Mouse (Mus musculus) forebrain, embryonic 14.5 days (tissue): Measurements from ENCODE around the gene Adra1b. TPM values are rescaled to one million over a fixed set of nuclear protein-coding genes. Genes with fewer than 3 reads are reported as not detected.

Experiments
- ATAC-seq: fragments of 200-750 bp; cut with Nextera tagmentation; 2 replicates; pipeline ENCODE4 v1.8.0; 2017; ENCODE audit warnings: mild to moderate bottlenecking, moderate library complexity
- DNase-seq: peaks from one replicate; pipeline ENCODE4 v3.0.0-alpha.2; 2015; ENCODE audit warnings: low spot score
- H3K27ac ChIP-seq: fragments of 300-500 bp; sonication (generic); 2 replicates; pipeline ENCODE4 v1.5.1; 2014; ENCODE audit warnings: low read depth, mild to moderate bottlenecking, control low read depth, low read length, moderate library complexity
- H3K27me3 ChIP-seq: fragments of 300-500 bp; sonication (generic); replicated peaks from 2 replicates; pipeline ENCODE4 v1.6.1; 2014; ENCODE audit warnings: low read length, control low read depth, mixed read lengths; ENCODE audit not compliant: control insufficient read depth, insufficient read depth
- H3K36me3 ChIP-seq: fragments of 300-500 bp; sonication (generic); 2 replicates; pipeline ENCODE4 v1.6.1; 2014; ENCODE audit warnings: low read length, control low read depth; ENCODE audit not compliant: control insufficient read depth, insufficient read depth
- H3K4me1 ChIP-seq: fragments of 300-500 bp; sonication (generic); 2 replicates; pipeline ENCODE4 v1.6.1; 2014; ENCODE audit warnings: antibody characterized with exemption, low read length, control low read depth; ENCODE audit not compliant: control insufficient read depth, insufficient read depth
- H3K4me2 ChIP-seq: fragments of 300-500 bp; sonication (generic); 2 replicates; pipeline ENCODE4 v1.6.1; 2014; ENCODE audit warnings: mild to moderate bottlenecking, control low read depth, low read length
- H3K4me3 ChIP-seq: fragments of 300-500 bp; sonication (generic); 2 replicates; pipeline ENCODE4 v1.5.1; 2014; ENCODE audit warnings: low read depth, low read length, control low read depth
- H3K9ac ChIP-seq: fragments of 300-500 bp; sonication (generic); 2 replicates; pipeline ENCODE4 v1.6.1; 2014; ENCODE audit warnings: mild to moderate bottlenecking, low read length, control low read depth, moderate library complexity
- H3K9me3 ChIP-seq: fragments of 300-500 bp; sonication (generic); replicated peaks from 2 replicates; pipeline ENCODE4 v1.6.1; 2016; ENCODE audit warnings: low read length, control low read depth, mixed read lengths; ENCODE audit not compliant: control insufficient read depth
- WGBS: fragments of 180-500 bp; shearing (Covaris S2); extraction: QIAGEN DNeasy Blood & Tissue Kit; methylation state at CpG from one replicate; pipeline ENCODE4 v1.1.7; 2014; 5-methylcytosine and 5-hydroxymethylcytosine counted together
- polyA plus RNA-seq: library from polyadenylated mRNA; unstranded; fragments of >200 nt; fragmentation: Nextera tagmentation; extraction: Ambion mirVana; gene quantifications from 2 replicates; pipeline ENCODE4 v1.2.1, GENCODE M21; 2014

Gene Adra1b
- polyA plus RNA-seq, 1 experiment from 2014 or later: 0.74 TPM

DNA sequence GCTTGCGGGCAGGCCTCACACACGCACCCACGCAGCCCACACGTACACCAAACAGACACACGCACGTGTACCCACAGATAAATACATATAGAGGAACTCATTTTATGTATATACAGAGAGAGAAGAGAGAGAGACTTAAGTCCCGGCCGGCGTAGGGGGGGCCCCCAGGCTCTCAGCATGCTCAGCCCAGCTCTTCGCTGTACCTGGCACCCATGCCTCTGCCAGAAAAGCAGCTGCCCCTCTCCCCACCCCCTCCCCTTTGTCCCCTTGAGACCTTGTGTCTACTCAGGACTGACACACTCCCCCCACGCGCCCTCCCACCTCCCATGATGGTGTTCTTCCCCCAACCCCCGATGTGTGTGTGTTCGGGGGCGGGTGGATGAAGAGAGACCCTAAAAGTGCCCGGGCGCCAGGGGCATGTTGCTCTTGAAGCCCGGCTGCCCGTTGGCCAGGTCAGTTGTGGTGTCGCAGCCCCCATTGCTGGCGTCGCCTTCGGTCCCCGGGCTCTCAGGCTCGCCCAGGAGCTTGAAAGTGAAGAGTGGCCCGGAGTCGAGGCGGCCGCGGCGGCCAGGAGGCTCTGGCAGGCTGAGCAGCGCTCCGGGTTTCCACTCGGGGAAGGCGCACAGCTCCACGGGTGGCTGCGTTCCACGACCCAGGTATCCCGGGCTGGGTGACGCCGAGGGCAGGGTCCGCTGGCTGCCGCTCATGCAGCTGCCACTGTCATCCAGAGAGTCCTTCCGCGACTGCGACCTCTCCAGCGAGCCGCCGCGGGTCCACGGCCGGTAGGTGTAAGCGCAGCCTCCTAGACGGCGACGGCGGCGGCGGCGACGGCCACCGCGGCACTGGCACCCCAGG, 125.3 kb downstream of the Adra1b start:
- H3K27me3 ChIP-seq: peaks cover 14% of the 10 kb centered on the region; the same call in 1 of the 2 replicates
- DNase-seq: peak; percentile 10

DNA sequence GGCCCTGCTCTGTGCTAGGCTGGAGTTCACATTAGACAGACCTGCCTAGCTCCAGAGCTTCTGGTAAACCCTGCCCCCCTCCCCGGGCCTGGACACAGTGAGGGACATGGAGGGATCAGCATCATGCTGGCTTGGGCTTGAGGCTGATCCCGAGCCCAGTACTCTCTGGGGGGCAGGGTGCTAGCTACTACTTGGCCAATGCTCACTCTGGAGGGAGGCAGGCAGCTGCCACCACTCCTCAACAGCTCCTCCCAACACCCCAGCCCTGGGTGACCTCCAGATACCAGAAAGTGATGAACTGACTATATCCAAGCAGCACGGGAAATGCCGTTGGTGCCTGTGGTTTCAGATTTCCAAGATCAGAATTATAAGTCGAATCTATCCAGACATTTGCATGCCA, 127.3 kb downstream of the Adra1b start:
- Histone ChIP-seq H3K4me3 (no peak overlapping the region), H3K4me1 (peaks cover 3% of the 10 kb centered on the region; the same call in 1 of the 2 replicates), H3K9ac (no peak overlapping the region), H3K9me3 (no peaks in the 10 kb centered on the region), H3K4me2 (no peak overlapping the region), H3K27me3 (peaks cover 14% of the 10 kb centered on the region; the same call in 1 of the 2 replicates), H3K27ac (no peak overlapping the region), H3K36me3 (no peaks in the 10 kb centered on the region)
- 60% methylated on average over 5 of the region's 5 CpGs for WGBS
- DNase-seq (no peak), ATAC-seq (no peak)

More for the DNA sequence above, 125.3 kb downstream of the Adra1b start:
- Histone ChIP-seq H3K9me3 (no peaks in the 10 kb centered on the region), H3K4me3 (peak overlapping the region; percentile 32), H3K36me3 (no peaks in the 10 kb centered on the region), H3K4me2 (peak overlapping the region; percentile 55), H3K9ac (peak overlapping the region; percentile 50), H3K27ac (no peak overlapping the region), H3K4me1 (peaks cover 3% of the 10 kb centered on the region; the same call in 1 of the 2 replicates)
- ATAC-seq: peak; percentile 46; the same call in 1 of the 2 replicates
- 15% methylated on average over 62 of the region's 63 CpGs for WGBS

DNA sequence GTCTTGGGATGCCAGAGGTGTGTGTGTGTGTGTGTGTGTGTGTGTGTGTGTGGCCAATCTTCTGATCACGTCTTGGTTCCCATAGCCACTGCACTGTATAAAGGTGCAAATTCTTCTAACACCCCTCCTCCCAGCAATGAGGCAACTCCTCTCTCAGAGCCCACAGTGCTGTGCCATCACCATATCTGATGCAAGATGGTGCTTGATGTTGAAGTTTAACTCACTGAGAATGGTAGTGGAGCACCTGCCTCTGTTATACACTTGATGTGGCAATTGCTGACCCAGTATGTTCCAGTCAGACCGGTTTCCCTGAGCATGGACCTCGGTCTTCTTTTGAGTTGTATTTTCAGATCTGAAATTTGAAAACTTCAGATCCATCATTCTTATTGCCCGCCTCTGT, 130.9 kb downstream of the Adra1b start:
- no peaks in the 10 kb centered on the region for H3K4me1 ChIP-seq
- no peak overlapping the region for H3K9ac ChIP-seq
- ATAC-seq (no peak), DNase-seq (no peak)
- no peaks in the 10 kb centered on the region for H3K36me3 ChIP-seq
- no peak overlapping the region for H3K27ac ChIP-seq
- H3K9me3 ChIP-seq: no peaks in the 10 kb centered on the region
- peaks cover 3% of the 10 kb centered on the region; the same call in 1 of the 2 replicates for H3K27me3 ChIP-seq
- H3K4me3 ChIP-seq: no peak overlapping the region
- no peak overlapping the region for H3K4me2 ChIP-seq
- WGBS: 77% methylated on average over 4 of the region's 4 CpGs

DNA sequence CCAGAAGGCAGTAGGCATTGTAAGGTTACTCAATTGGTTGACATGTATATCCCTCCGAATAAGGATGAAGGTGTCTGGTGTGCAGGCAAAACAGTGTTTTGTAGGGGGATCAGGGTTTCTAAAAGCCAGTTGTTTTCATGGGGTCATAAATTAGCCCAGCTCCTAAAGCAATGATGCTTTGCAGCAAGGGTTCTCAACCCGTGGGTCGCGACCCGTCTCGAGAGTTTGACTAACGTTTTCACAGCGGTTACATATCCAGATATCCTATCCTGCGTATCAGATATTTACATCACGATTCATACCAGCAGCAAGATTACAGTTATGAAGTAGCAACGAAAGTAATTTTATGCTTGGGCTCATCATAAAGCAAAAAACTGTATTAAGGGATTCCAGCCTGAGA, 133.3 kb downstream of the Adra1b start:
- Histone ChIP-seq H3K4me1 (no peaks in the 10 kb centered on the region), H3K4me2 (no peak overlapping the region), H3K36me3 (no peaks in the 10 kb centered on the region), H3K4me3 (no peak overlapping the region), H3K9ac (no peak overlapping the region), H3K27ac (no peak overlapping the region), H3K9me3 (no peaks in the 10 kb centered on the region), H3K27me3 (peaks cover 3% of the 10 kb centered on the region; the same call in 1 of the 2 replicates)
- WGBS: 68% methylated on average over 11 of the region's 11 CpGs
- DNase-seq (no peak), ATAC-seq (no peak)

DNA sequence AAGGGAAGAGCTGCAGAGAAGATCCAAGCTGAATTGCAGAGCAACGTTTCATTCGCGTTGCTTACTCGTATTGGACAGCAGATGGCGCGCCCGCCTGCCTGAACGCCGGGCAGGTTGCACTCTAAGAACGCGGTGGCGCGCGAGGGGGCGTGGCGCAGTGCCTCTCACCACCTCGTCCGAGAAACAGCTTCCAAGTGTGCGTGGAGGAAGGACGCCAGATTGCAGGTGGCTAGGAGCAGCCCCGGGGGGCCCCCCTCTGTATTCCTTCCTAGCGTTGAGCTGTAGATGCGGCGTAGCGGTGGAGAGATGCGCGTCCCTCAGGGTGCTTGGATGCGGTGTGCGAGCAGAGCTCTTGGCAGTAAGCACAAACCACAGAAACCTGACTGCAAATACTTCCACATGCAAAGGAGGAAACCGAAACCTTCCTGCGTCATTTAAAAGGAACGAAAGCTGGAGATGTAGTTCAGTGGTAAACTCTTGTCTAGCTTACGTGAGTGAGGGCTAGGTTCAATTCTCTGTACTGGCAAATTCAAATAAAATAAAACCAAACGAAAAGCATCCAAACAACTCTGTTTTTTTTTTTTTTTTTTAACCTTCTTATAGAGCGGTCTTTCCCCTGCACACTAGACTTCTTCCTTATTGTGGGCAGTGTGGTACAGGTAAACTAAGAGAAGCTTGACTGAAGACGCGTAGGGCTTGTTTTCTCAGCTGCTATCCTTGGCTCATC, 133.9 kb downstream of the Adra1b start:
- H3K4me2 ChIP-seq: peak overlapping the region; percentile 63
- peak; percentile 91 for DNase-seq

DNA sequence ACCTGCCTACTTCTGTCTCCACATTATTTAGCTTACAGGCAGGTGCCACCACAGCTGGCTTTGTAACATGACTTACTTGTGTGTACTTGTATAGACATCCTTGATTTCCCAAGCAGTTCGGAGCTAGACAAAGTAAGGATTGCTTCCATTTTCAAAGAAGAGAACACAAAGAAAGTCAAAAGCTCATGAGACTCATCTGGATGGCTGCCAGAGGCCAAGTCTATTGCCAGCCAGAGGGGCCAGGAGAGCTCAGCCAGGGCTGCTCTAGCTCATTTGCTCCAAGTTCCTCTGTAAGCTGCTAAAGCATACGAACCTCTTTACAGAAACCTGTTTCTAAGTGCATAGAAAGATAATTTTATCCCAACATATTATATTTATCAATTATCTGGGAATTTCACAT, 142.6 kb downstream of the Adra1b start:
- DNase-seq: no peak
- no peak for ATAC-seq

More for the DNA sequence above, 133.9 kb downstream of the Adra1b start:
- Histone ChIP-seq H3K27ac (no peak overlapping the region), H3K9me3 (no peaks in the 10 kb centered on the region), H3K4me1 (no peaks in the 10 kb centered on the region), H3K27me3 (peaks cover 3% of the 10 kb centered on the region; the same call in 1 of the 2 replicates), H3K36me3 (no peaks in the 10 kb centered on the region), H3K9ac (peak overlapping the region; percentile 54), H3K4me3 (peak overlapping the region; percentile 41)
- 6% methylated on average over 37 of the region's 37 CpGs for WGBS
- peak; percentile 91 for ATAC-seq

DNA sequence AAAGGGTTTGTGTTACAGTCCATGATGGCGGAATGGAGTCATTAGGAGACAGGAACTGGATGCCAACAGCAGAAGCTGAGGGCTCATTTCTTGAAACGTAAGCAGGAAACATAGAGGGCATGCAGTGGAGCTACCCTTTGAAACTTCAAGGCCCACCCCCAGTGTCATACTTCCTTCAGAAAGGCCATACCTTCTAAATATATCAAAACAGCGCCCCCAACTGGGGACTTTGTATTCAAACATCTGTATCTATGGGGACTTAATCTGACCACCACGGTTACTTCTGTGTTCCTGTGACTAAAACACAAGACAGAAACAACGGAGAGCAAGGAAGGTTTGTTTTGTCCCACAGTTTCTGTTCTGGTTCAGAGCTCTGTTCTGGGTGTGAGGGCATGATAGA, 145.6 kb downstream of the Adra1b start:
- Histone ChIP-seq H3K9me3 (no peaks in the 10 kb centered on the region), H3K9ac (no peak overlapping the region), H3K27ac (no peak overlapping the region), H3K36me3 (no peaks in the 10 kb centered on the region), H3K27me3 (0 out of 2 replicates have a peak, but pooled peaks cover 2% of the 10 kb centered on the region), H3K4me3 (no peak overlapping the region), H3K4me2 (no peak overlapping the region), H3K4me1 (no peaks in the 10 kb centered on the region)
- ATAC-seq: no peak
- DNase-seq: no peak
- 74% methylated on average over 5 of the region's 5 CpGs for WGBS

More for the DNA sequence above, 142.6 kb downstream of the Adra1b start:
- no peaks in the 10 kb centered on the region for H3K9me3 ChIP-seq
- H3K36me3 ChIP-seq: no peaks in the 10 kb centered on the region
- H3K4me2 ChIP-seq: no peak overlapping the region
- H3K4me3 ChIP-seq: no peak overlapping the region
- H3K4me1 ChIP-seq: no peaks in the 10 kb centered on the region
- 64% methylated on average over 2 of the region's 2 CpGs for WGBS
- H3K27me3 ChIP-seq: 0 out of 2 replicates have a peak, but pooled peaks cover 2% of the 10 kb centered on the region
- H3K27ac ChIP-seq: no peak overlapping the region
- no peak overlapping the region for H3K9ac ChIP-seq

DNA sequence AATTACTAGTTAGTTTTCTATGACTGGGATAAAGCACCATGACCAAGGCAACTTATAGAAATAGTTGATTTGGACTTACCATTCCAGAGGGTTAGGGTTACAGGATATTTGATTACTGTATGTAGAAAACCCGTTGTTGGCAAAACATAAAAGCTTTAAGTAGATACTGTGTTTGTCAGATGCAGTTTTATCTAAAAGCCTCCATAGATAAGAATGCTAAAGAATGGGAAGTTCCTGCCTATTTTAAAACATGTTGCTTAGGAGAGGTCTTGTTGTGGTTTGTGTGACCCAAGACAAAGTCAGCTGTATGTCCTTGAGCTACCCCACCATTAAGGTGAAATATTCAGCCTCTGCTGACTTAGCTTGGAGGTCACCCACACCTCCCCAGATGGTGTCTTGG, 146.4 kb downstream of the Adra1b start:
- DNase-seq: no peak
- no peak overlapping the region for H3K4me2 ChIP-seq
- ATAC-seq: no peak
- H3K4me3 ChIP-seq: no peak overlapping the region
- H3K9ac ChIP-seq: no peak overlapping the region
- WGBS: 86% methylated on average over 1 of the region's 1 CpGs
- H3K4me1 ChIP-seq: no peaks in the 10 kb centered on the region
- H3K27me3 ChIP-seq: 0 out of 2 replicates have a peak, but pooled peaks cover 2% of the 10 kb centered on the region
- no peaks in the 10 kb centered on the region for H3K9me3 ChIP-seq
- H3K27ac ChIP-seq: no peak overlapping the region
- H3K36me3 ChIP-seq: no peaks in the 10 kb centered on the region
